Mouse (Mus musculus) heart, postnatal 25 days (tissue): ENCODE results near the gene 4921504E06Rik. TPM values are rescaled to one million over a fixed set of nuclear protein-coding genes. Genes with fewer than 3 reads are reported as not detected.

Source experiments
- DNase-seq: peaks from one replicate; pipeline ENCODE4 v3.0.0; 2022; ENCODE audit warnings: low spot score
- intact Hi-C: fragments of 180-260 bp; cut with DNase I; formaldehyde crosslinking; loops from one replicate; pipeline ENCODE4 v1.15.1; 2025
- total RNA-seq, 2 experiments: library from RNA; stranded (reverse); gene quantifications; 2 replicates each; pipeline ENCODE4 v1.2.3; 2021

Gene 4921504E06Rik
- total RNA-seq = not detected

GRCm38 (mm10) chr2:19553821-19554592 is at the start of gene 4921504E06Rik:
TSS of gene 4921504E06Rik (minus strand) at chr2:19553914.
- intact Hi-C loops = loop anchor here (5.0 kb wide), 1 partner anchor 103 kb away; the partner anchor contains the start of gene Otud1
- DNase-seq = peak; percentile 55

GRCm38 (mm10) chr2:19601386-19601925 is 47.7 kb upstream of the 4921504E06Rik start:
- intact Hi-C loops = loop anchor here (2.0 kb wide), 1 partner anchor 45 kb away; no protein-coding TSS in a partner anchor
- DNase-seq = no peak

- DNase-seq = no peak
- intact Hi-C loops = loop anchor here (2.0 kb wide), 1 partner anchor 44 kb away; no protein-coding TSS in a partner anchor
Observed at GRCm38 (mm10) chr2:19600860-19601259, 47.1 kb upstream of the 4921504E06Rik start.

- intact Hi-C loops = loop anchor here (2.0 kb wide), 1 partner anchor 43 kb away; no protein-coding TSS in a partner anchor
Observed at GRCm38 (mm10) chr2:19599801-19600200, 46.1 kb upstream of the 4921504E06Rik start.

GRCm38 (mm10) chr2:19596988-19597387 is 43.3 kb upstream of the 4921504E06Rik start:
- DNase-seq = no peak
- intact Hi-C loops = no loop called here

More at GRCm38 (mm10) chr2:19599801-19600200, 46.1 kb upstream of the 4921504E06Rik start:
- no peak for DNase-seq

GRCm38 (mm10) chr2:19596426-19596825 is 42.7 kb upstream of the 4921504E06Rik start:
- intact Hi-C loops = no loop called here

GRCm38 (mm10) chr2:19594856-19595255 is 41.1 kb upstream of the 4921504E06Rik start:
- intact Hi-C loops = no loop called here
- DNase-seq = no peak

More at GRCm38 (mm10) chr2:19596426-19596825, 42.7 kb upstream of the 4921504E06Rik start:
- DNase-seq = no peak

- intact Hi-C loops = no loop called here
- DNase-seq = no peak
Observed at GRCm38 (mm10) chr2:19579846-19580245, 26.1 kb upstream of the 4921504E06Rik start.

- DNase-seq = no peak
- intact Hi-C loops = no loop called here
Observed at GRCm38 (mm10) chr2:19579180-19579579, 25.5 kb upstream of the 4921504E06Rik start.

- intact Hi-C loops = no loop called here
Observed at GRCm38 (mm10) chr2:19562114-19562829, 8.6 kb upstream of the 4921504E06Rik start.

GRCm38 (mm10) chr2:19560654-19561053 is 6.9 kb upstream of the 4921504E06Rik start:
- intact Hi-C loops = no loop called here
- DNase-seq = no peak

More at GRCm38 (mm10) chr2:19562114-19562829, 8.6 kb upstream of the 4921504E06Rik start:
- no peak for DNase-seq

- intact Hi-C loops = no loop called here
- DNase-seq = no peak
Observed at GRCm38 (mm10) chr2:19560071-19560470, 6.4 kb upstream of the 4921504E06Rik start.

GRCm38 (mm10) chr2:19551396-19551795 is 2.3 kb downstream of the 4921504E06Rik start:
- no peak for DNase-seq
- intact Hi-C loops = loop anchor here (5.0 kb wide), 1 partner anchor 106 kb away; the partner anchor contains the start of gene Otud1

- intact Hi-C loops = no loop called here
- DNase-seq = no peak
Observed at GRCm38 (mm10) chr2:19540906-19541305, 12.8 kb downstream of the 4921504E06Rik start.

- intact Hi-C loops = loop anchor here (2.0 kb wide), 2 partner anchors 129 to 197 kb away; no protein-coding TSS in a partner anchor
- DNase-seq = no peak
Observed at GRCm38 (mm10) chr2:19529428-19529827, 24.3 kb downstream of the 4921504E06Rik start.

- DNase-seq = no peak
- intact Hi-C loops = loop anchor here (2.0 kb wide), 2 partner anchors 130 to 198 kb away; no protein-coding TSS in a partner anchor
Observed at GRCm38 (mm10) chr2:19528797-19529196, 24.9 kb downstream of the 4921504E06Rik start.

- intact Hi-C loops = no loop called here
- no peak for DNase-seq
Observed at GRCm38 (mm10) chr2:19524071-19524470, 29.6 kb downstream of the 4921504E06Rik start.

- intact Hi-C loops = no loop called here
- DNase-seq = no peak
Observed at GRCm38 (mm10) chr2:19521662-19522061, 32.1 kb downstream of the 4921504E06Rik start.

- intact Hi-C loops = loop anchor here (1.0 kb wide), 1 partner anchor 105 kb away; no protein-coding TSS in a partner anchor
Observed at GRCm38 (mm10) chr2:19520617-19521016, 33.1 kb downstream of the 4921504E06Rik start.

GRCm38 (mm10) chr2:19519768-19520167 is 33.9 kb downstream of the 4921504E06Rik start:
- DNase-seq = no peak
- intact Hi-C loops = loop anchor here (1.0 kb wide), 1 partner anchor 104 kb away; no protein-coding TSS in a partner anchor

More at GRCm38 (mm10) chr2:19520617-19521016, 33.1 kb downstream of the 4921504E06Rik start:
- no peak for DNase-seq
